Mouse (Mus musculus) layer of hippocampus, adult 11-12 months (tissue): ENCODE measurements at regions not wholly inside any gene's neighbourhood (a gene's known extent, or its start where the extent isn't known, plus 50 kb on each side); places are given as distances from the start of the nearest gene placed in this dataset.

ENCODE experiments used
- DNase-seq: peaks from one replicate; pipeline ENCODE4 v3.0.0; 2022; ENCODE audit warnings: low spot score

- DNase-seq = no peak
These were observed 53.9 kb upstream of the Maml3 start for GRCm38 (mm10) chr3:52158788-52159260.

GRCm38 (mm10) chr3:52161688-52162087 is 56.8 kb upstream of the Maml3 start:
- DNase-seq = no peak

GRCm38 (mm10) chr3:52163990-52164389 is 59.1 kb upstream of the Maml3 start:
- DNase-seq = no peak

GRCm38 (mm10) chr3:52167420-52167819 is 62.5 kb upstream of the Maml3 start:
- no peak for DNase-seq

GRCm38 (mm10) chr3:52170847-52171246 is 66.0 kb upstream of the Maml3 start:
- DNase-seq = no peak

- no peak for DNase-seq
These were observed 66.4 kb upstream of the Maml3 start for GRCm38 (mm10) chr3:52171303-52171702.

- DNase-seq = no peak
These were observed 68.6 kb upstream of the Maml3 start for GRCm38 (mm10) chr3:52173490-52173889.

- DNase-seq = no peak
These were observed 71.2 kb upstream of the Maml3 start for GRCm38 (mm10) chr3:52176108-52176507.

GRCm38 (mm10) chr3:52178851-52179250 is 74.0 kb upstream of the Maml3 start:
- no peak for DNase-seq

- DNase-seq = peak; percentile 69
These were observed 74.8 kb upstream of the Maml3 start for GRCm38 (mm10) chr3:52179686-52180085.

GRCm38 (mm10) chr3:52180306-52180705 is 75.4 kb upstream of the Maml3 start:
- no peak for DNase-seq

- DNase-seq = peak; percentile 47
These were observed 75.9 kb upstream of the Maml3 start for GRCm38 (mm10) chr3:52180785-52181184.

- DNase-seq = no peak
These were observed 76.6 kb upstream of the Maml3 start for GRCm38 (mm10) chr3:52181326-52182101.

- no peak for DNase-seq
These were observed 79.4 kb upstream of the Maml3 start for GRCm38 (mm10) chr3:52184241-52184640.

- DNase-seq = no peak
These were observed 80.5 kb upstream of the Maml3 start for GRCm38 (mm10) chr3:52185351-52185750.

GRCm38 (mm10) chr3:52187401-52187801 is 80.7 kb upstream of the Foxo1 start:
- DNase-seq = no peak

- DNase-seq = no peak
These were observed 79.8 kb upstream of the Foxo1 start for GRCm38 (mm10) chr3:52188303-52188702.

GRCm38 (mm10) chr3:52189016-52189415 is 79.1 kb upstream of the Foxo1 start:
- no peak for DNase-seq

- no peak for DNase-seq
These were observed 78.1 kb upstream of the Foxo1 start for GRCm38 (mm10) chr3:52190021-52190420.

GRCm38 (mm10) chr3:52193026-52193425 is 75.1 kb upstream of the Foxo1 start:
- no peak for DNase-seq

GRCm38 (mm10) chr3:52194216-52194615 is 73.9 kb upstream of the Foxo1 start:
- DNase-seq = no peak

GRCm38 (mm10) chr3:52195486-52195885 is 72.7 kb upstream of the Foxo1 start:
- DNase-seq = no peak

GRCm38 (mm10) chr3:52196047-52196935 is 71.8 kb upstream of the Foxo1 start:
- DNase-seq = peak; percentile 69
